Mouse (Mus musculus): ENCODE data around the gene Dus3l. TPM values are rescaled to one million over a fixed set of nuclear protein-coding genes. Genes with fewer than 3 reads are reported as not detected.

Gene Dus3l
- total and polyA plus RNA-seq, 2 experiments from 2014 or later: 85.9 to 96.5 TPM

DNA sequence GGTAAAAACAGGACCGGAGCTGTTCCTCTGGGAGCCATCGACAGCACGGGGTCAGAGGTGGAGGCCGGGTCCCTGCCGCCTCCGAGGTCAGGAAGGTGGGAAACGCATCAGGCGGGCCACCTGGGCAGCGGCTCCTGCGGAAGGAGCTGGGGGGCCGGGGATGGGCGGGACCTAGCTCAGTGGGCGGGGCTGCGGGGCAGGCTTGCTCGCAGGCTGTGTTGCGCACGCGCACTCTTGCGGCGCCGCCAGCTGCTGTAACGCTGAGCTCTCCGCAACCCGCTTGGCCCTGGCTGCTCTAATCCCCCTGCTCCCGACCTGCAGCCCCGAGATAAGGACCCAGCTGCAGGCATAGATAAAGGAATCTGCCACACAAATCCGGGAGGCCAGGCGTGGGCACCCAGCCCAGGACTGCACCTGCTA lies 2.6 kb upstream of the Dus3l start:
- peaks cover 3% of the 10 kb centered on the region; the same call in 1 of the 2 replicates for H3K36me3 ChIP-seq (ENCODE audit: insufficient read depth, low read length)
- no peaks in the 10 kb centered on the region for H3K9me3 ChIP-seq (ENCODE audit: low read length)
- peak overlapping the region; percentile 43 for H3K9ac ChIP-seq (replicated peaks; ENCODE audit: low read length)
- peaks cover 8% of the 10 kb centered on the region for H3K27me3 ChIP-seq (ENCODE audit: insufficient read depth, low read length)
- peak; percentile 41 for ATAC-seq
- peaks cover 18% of the 10 kb centered on the region for H3K4me1 ChIP-seq (ENCODE audit: insufficient read depth, low read length)
- peak overlapping the region; percentile 40 for H3K4me3 ChIP-seq (ENCODE audit: low read length)
- TF ChIP-seq CTCF (IDR thresholded peaks at IDR 0.05; ENCODE audit: low read depth): no peak; the same call in 1 of the 2 replicates
- 0% methylated on average over 26 of the region's 28 CpGs for WGBS
- peak overlapping the region; percentile 89 for H3K27ac ChIP-seq
- DNase-seq (ENCODE audit: low spot score): peak; percentile 96
- H3K4me2 ChIP-seq (ENCODE audit: low read depth, low read length): peak overlapping the region; percentile 65

GRCm38 (mm10) chr17:56762769-56763731 lies 1.5 kb upstream of the Dus3l start:
- TF ChIP-seq CTCF (IDR thresholded peaks at IDR 0.05; ENCODE audit: low read depth): peak; percentile 99
- WGBS: 44% methylated on average over 27 of the region's 27 CpGs
- ATAC-seq (no peak), DNase-seq (ENCODE audit: low spot score) (peak; percentile 72)
- Histone ChIP-seq H3K27ac (peak overlapping the region; percentile 89; the same call in 1 of the 2 replicates), H3K4me2 (ENCODE audit: low read depth, low read length) (peak overlapping the region; percentile 65; the same call in 1 of the 2 replicates), H3K4me1 (ENCODE audit: insufficient read depth, low read length) (peaks cover 13% of the 10 kb centered on the region; the same call in 1 of the 2 replicates), H3K27me3 (ENCODE audit: insufficient read depth, low read length) (no peaks in the 10 kb centered on the region), H3K4me3 (ENCODE audit: low read length) (no peak overlapping the region), H3K9ac (replicated peaks; ENCODE audit: low read length) (no peak overlapping the region; the same call in 1 of the 2 replicates), H3K9me3 (ENCODE audit: low read length) (no peaks in the 10 kb centered on the region), H3K36me3 (ENCODE audit: insufficient read depth, low read length) (peaks cover 10% of the 10 kb centered on the region; the same call in 1 of the 2 replicates)

DNA sequence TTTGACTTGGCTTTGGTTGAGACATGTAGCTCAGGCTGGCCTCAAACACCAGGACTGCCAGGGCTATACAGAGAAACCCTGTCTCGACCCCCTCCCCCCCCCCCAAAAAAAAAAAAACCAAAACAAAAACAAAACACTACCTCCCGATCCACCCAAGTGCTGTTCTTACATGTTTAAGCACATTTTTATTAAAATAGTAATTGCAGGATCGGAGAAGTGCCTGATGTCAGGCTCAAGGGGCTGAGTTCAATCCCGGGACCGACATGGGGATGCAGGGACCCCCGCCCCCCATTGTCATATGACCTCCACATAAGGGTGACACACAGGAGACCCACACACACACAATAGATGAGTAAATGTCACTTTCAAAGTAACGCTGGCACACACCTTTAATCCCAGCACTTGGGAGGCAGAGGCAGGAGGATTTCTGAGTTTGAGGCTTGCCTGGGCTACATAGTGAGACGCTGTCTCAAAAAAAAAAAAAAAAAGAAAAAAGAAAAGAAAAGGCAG lies 761 bp upstream of the Dus3l start:
- WGBS: 80% methylated on average over 8 of the region's 8 CpGs
- H3K4me1 ChIP-seq (ENCODE audit: insufficient read depth, low read length): peaks cover 13% of the 10 kb centered on the region; the same call in 1 of the 2 replicates
- no peak for ATAC-seq

DNA sequence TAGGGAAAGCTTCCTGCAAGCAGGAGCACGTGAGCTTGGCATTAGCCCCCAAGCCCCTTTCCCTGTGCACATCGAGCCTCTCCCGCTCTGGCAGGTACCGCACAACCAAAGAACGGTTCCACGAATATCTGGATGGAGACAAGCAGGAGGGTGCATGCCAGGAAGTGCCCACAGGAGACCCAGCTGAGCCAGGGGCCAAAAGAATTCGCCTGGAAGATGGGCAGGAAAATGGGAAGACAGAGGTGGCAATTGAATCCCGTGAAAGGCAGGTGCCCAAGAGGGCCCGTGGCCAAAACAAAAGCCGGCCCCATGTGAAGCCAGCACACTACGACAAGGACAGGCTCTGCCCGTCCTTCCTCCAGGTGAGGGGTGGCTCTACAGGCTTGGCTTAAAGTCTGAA lies 874 bp downstream of the Dus3l start:
- ATAC-seq: peak; percentile 2
- peaks cover 30% of the 10 kb centered on the region for H3K36me3 ChIP-seq (ENCODE audit: insufficient read depth, low read length)
- H3K27me3 ChIP-seq (ENCODE audit: insufficient read depth, low read length): no peaks in the 10 kb centered on the region
- no peaks in the 10 kb centered on the region for H3K9me3 ChIP-seq (ENCODE audit: low read length)
- DNase-seq (ENCODE audit: low spot score): no peak
- H3K9ac ChIP-seq (replicated peaks; ENCODE audit: low read length): peak overlapping the region; percentile 80
- peak overlapping the region; percentile 98; the same call in 1 of the 2 replicates for H3K27ac ChIP-seq
- H3K4me1 ChIP-seq (ENCODE audit: insufficient read depth, low read length): peaks cover 13% of the 10 kb centered on the region; the same call in 1 of the 2 replicates
- peak overlapping the region; percentile 80 for H3K4me2 ChIP-seq (ENCODE audit: low read depth, low read length)
- peak overlapping the region; percentile 78 for H3K4me3 ChIP-seq (ENCODE audit: low read length)
- no peak for TF ChIP-seq CTCF (IDR thresholded peaks at IDR 0.05; ENCODE audit: low read depth)
- WGBS: 49% methylated on average over 12 of the region's 12 CpGs

More for the DNA sequence above, 761 bp upstream of the Dus3l start:
- H3K4me3 ChIP-seq (ENCODE audit: low read length): peak overlapping the region; percentile 78
- DNase-seq (ENCODE audit: low spot score): no peak
- H3K27me3 ChIP-seq (ENCODE audit: insufficient read depth, low read length): no peaks in the 10 kb centered on the region
- peak overlapping the region; percentile 98; the same call in 1 of the 2 replicates for H3K27ac ChIP-seq
- H3K36me3 ChIP-seq (ENCODE audit: insufficient read depth, low read length): peaks cover 17% of the 10 kb centered on the region
- TF ChIP-seq CTCF (IDR thresholded peaks at IDR 0.05; ENCODE audit: low read depth): no peak
- peak overlapping the region; percentile 80 for H3K4me2 ChIP-seq (ENCODE audit: low read depth, low read length)
- H3K9me3 ChIP-seq (ENCODE audit: low read length): no peaks in the 10 kb centered on the region
- H3K9ac ChIP-seq (replicated peaks; ENCODE audit: low read length): no peak overlapping the region

- no peak overlapping the region for H3K4me3 ChIP-seq (ENCODE audit: low read length)
- no peak overlapping the region for H3K27ac ChIP-seq
- H3K36me3 ChIP-seq (ENCODE audit: insufficient read depth, low read length): peaks cover 30% of the 10 kb centered on the region
- DNase-seq (ENCODE audit: low spot score): no peak
- H3K4me1 ChIP-seq (ENCODE audit: insufficient read depth, low read length): peaks cover 13% of the 10 kb centered on the region; the same call in 1 of the 2 replicates
- no peak for ATAC-seq
- no peaks in the 10 kb centered on the region for H3K9me3 ChIP-seq (ENCODE audit: low read length)
- H3K4me2 ChIP-seq (ENCODE audit: low read depth, low read length): no peak overlapping the region
- H3K27me3 ChIP-seq (ENCODE audit: insufficient read depth, low read length): no peaks in the 10 kb centered on the region
- TF ChIP-seq CTCF (IDR thresholded peaks at IDR 0.05; ENCODE audit: low read depth): no peak
- H3K9ac ChIP-seq (replicated peaks; ENCODE audit: low read length): no peak overlapping the region
- WGBS: 89% methylated on average over 27 of the region's 27 CpGs
These were observed 2.3 kb downstream of the Dus3l start for GRCm38 (mm10) chr17:56766631-56767405.

DNA sequence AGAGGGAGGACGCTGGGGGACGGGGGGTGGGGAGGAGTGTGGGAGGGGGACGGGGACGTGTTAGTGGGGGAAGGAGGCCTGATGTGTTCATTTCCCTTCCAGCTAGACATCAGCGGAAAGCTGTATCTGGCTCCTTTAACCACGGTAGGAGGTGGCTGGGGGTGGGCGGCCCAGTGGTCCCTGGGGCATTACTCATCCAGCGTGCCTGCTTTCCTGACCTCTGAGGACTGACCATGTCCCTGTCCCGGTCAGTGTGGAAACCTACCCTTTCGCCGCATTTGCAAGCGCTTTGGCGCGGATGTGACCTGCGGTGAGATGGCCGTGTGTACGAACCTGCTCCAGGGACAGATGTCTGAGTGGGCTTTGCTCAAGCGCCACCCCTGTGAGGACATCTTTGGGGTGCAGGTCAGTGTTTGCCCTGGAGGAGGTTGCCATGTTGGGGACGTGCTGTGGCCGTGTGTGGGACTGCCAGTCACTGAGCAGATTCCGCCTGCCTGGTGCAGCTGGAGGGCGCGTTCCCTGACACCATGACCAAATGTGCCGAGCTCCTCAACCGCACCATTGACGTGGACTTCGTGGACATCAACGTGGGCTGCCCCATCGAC lies 3.1 kb downstream of the Dus3l start:
- TF ChIP-seq CTCF (IDR thresholded peaks at IDR 0.05; ENCODE audit: low read depth): no peak
- Histone ChIP-seq H3K27ac (no peak overlapping the region), H3K4me1 (ENCODE audit: insufficient read depth, low read length) (peaks cover 11% of the 10 kb centered on the region; the same call in 1 of the 2 replicates), H3K9me3 (ENCODE audit: low read length) (no peaks in the 10 kb centered on the region), H3K36me3 (ENCODE audit: insufficient read depth, low read length) (peaks cover 30% of the 10 kb centered on the region), H3K9ac (replicated peaks; ENCODE audit: low read length) (no peak overlapping the region), H3K27me3 (ENCODE audit: insufficient read depth, low read length) (no peaks in the 10 kb centered on the region), H3K4me2 (ENCODE audit: low read depth, low read length) (no peak overlapping the region), H3K4me3 (ENCODE audit: low read length) (no peak overlapping the region)
- DNase-seq (ENCODE audit: low spot score) (no peak), ATAC-seq (no peak)
- WGBS: 96% methylated on average over 29 of the region's 29 CpGs

Measured in hindbrain, postnatal 0 days (tissue).